Mouse (Mus musculus) kidney, postnatal 14 days (tissue): ENCODE measurements around the gene Sgcd.
A peak's percentile ranks its signal among the peaks of the same experiment; 100 is the strongest.

Source experiments
- DNase-seq: peaks from one replicate; pipeline ENCODE4 v3.0.0; 2022; ENCODE audit warnings: mixed read lengths

The Sgcd gene

GRCm38 (mm10) chr11:47264267-47264984 lies 724.3 kb downstream of the Sgcd start:
- no peak for DNase-seq

- no peak for DNase-seq
These were observed 738.5 kb downstream of the Sgcd start for GRCm38 (mm10) chr11:47250301-47250700.

GRCm38 (mm10) chr11:47248345-47248893 lies 740.4 kb downstream of the Sgcd start:
- DNase-seq: no peak

GRCm38 (mm10) chr11:47247703-47248344 lies 740.9 kb downstream of the Sgcd start:
- no peak for DNase-seq

GRCm38 (mm10) chr11:47242401-47242800 lies 746.4 kb downstream of the Sgcd start:
- DNase-seq: no peak

GRCm38 (mm10) chr11:47228222-47228621 lies 760.5 kb downstream of the Sgcd start:
- no peak for DNase-seq

GRCm38 (mm10) chr11:47224148-47224547 lies 764.6 kb downstream of the Sgcd start:
- DNase-seq: no peak

GRCm38 (mm10) chr11:47211531-47211930 lies 777.2 kb downstream of the Sgcd start:
- DNase-seq: no peak

- no peak for DNase-seq
These were observed 782.3 kb downstream of the Sgcd start for GRCm38 (mm10) chr11:47206461-47206860.

GRCm38 (mm10) chr11:47199106-47199505 lies 789.7 kb downstream of the Sgcd start:
- DNase-seq: no peak

- no peak for DNase-seq
These were observed 800.2 kb downstream of the Sgcd start for GRCm38 (mm10) chr11:47188556-47188955.

- no peak for DNase-seq
These were observed 813.8 kb downstream of the Sgcd start for GRCm38 (mm10) chr11:47174977-47175376.

GRCm38 (mm10) chr11:47170926-47171625 lies 817.7 kb downstream of the Sgcd start:
- peak; percentile 12 for DNase-seq

- DNase-seq: no peak
These were observed 821.4 kb downstream of the Sgcd start for GRCm38 (mm10) chr11:47167376-47167775.

GRCm38 (mm10) chr11:47158089-47158488 lies 830.7 kb downstream of the Sgcd start:
- DNase-seq: no peak

GRCm38 (mm10) chr11:47156730-47157693 lies 831.8 kb downstream of the Sgcd start:
- DNase-seq: peak; percentile 30

- peak; percentile 14 for DNase-seq
These were observed 833.8 kb downstream of the Sgcd start for GRCm38 (mm10) chr11:47154837-47155430.

- peak; percentile 19 for DNase-seq
These were observed 839.2 kb downstream of the Sgcd start for GRCm38 (mm10) chr11:47149607-47150006.

- DNase-seq: no peak
These were observed 848.9 kb downstream of the Sgcd start for GRCm38 (mm10) chr11:47139867-47140266.

- no peak for DNase-seq
These were observed 849.5 kb downstream of the Sgcd start for GRCm38 (mm10) chr11:47139271-47139670.

- no peak for DNase-seq
These were observed 856.4 kb downstream of the Sgcd start for GRCm38 (mm10) chr11:47132410-47132809.

GRCm38 (mm10) chr11:47130432-47130831 lies 858.3 kb downstream of the Sgcd start:
- no peak for DNase-seq
